Mouse (Mus musculus) lung, postnatal 0 days (tissue): ENCODE results near the gene Usp29.

ENCODE experiments used
- CTCF ChIP-seq: IDR thresholded peaks from 2 replicates; pipeline ENCODE4 v1.5.1; 2016; ENCODE audit warnings: antibody characterized with exemption, mild to moderate bottlenecking
- EP300 ChIP-seq: IDR thresholded peaks from 2 replicates; pipeline ENCODE4 v1.6.1; 2016; ENCODE audit warnings: antibody characterized with exemption, mild to moderate bottlenecking, control low read depth

- TF ChIP-seq CTCF (no peak), EP300 (no peak)
These were observed 159.5 kb downstream of the Usp29 start for GRCm38 (mm10) chr7:6889871-6890270.
